Mouse (Mus musculus) C2C12 (cell line): ENCODE data around the gene Spata19. TPM values are rescaled to one million over a fixed set of nuclear protein-coding genes. Genes with fewer than 3 reads are reported as not detected.

ENCODE experiments used
- H3K27me3 ChIP-seq: one replicate; pipeline ENCODE4 v1.6.1; 2011; ENCODE audit not compliant: control insufficient read depth, insufficient read depth, insufficient read length
- H3K36me3 ChIP-seq: one replicate; pipeline ENCODE4 v1.6.1; 2011; ENCODE audit not compliant: control insufficient read depth, insufficient read depth
- H3K4me3 ChIP-seq: one replicate; pipeline ENCODE4 v1.5.1; 2011; ENCODE audit warnings: mild to moderate bottlenecking, control low read depth; ENCODE audit not compliant: poor library complexity, insufficient read depth, severe bottlenecking
- H3K79me2 ChIP-seq: one replicate; pipeline ENCODE4 v1.6.1; 2011; ENCODE audit not compliant: control insufficient read depth, insufficient read depth
- H3K79me3 ChIP-seq: one replicate; pipeline ENCODE4 v1.6.1; 2011; ENCODE audit warnings: low read depth, control low read depth
- H3ac ChIP-seq: one replicate; pipeline ENCODE3; 2011; ENCODE audit warnings: low read depth; ENCODE audit not compliant: control insufficient read depth, insufficient read length
- CEBPB ChIP-seq: IDR thresholded peaks from one replicate; pipeline ENCODE4 v1.6.1; 2011; ENCODE audit warnings: low read depth, mild to moderate bottlenecking, control low read depth, moderate library complexity
- CTCF ChIP-seq: IDR thresholded peaks from one replicate; pipeline ENCODE4 v1.5.1; 2011; ENCODE audit not compliant: control insufficient read depth, insufficient read depth, insufficient read length
- FOSL1 ChIP-seq: IDR thresholded peaks from one replicate; pipeline ENCODE4 v1.8.0; 2011; ENCODE audit warnings: mild to moderate bottlenecking, low read length; ENCODE audit not compliant: poor library complexity, insufficient read depth, severe bottlenecking
- MAX ChIP-seq: IDR thresholded peaks from one replicate; pipeline ENCODE4 v1.6.1; 2011; ENCODE audit warnings: mild to moderate bottlenecking, control low read depth
- MYOD1 ChIP-seq: IDR thresholded peaks from one replicate; pipeline ENCODE4 v1.6.1; 2011; ENCODE audit warnings: low read depth; ENCODE audit not compliant: control insufficient read depth, insufficient read length
- MYOG ChIP-seq: IDR thresholded peaks from one replicate; pipeline ENCODE4 v1.6.1; 2011; ENCODE audit not compliant: control insufficient read depth, insufficient read length; ENCODE audit errors: extremely low read depth
- USF1 ChIP-seq: IDR thresholded peaks from one replicate; pipeline ENCODE4 v1.6.1; 2011; ENCODE audit warnings: low read depth, mild to moderate bottlenecking, control low read depth, moderate library complexity
- polyA plus RNA-seq: library from polyadenylated mRNA; unstranded; fragments of >200 nt; fragmentation: generic; extraction: Trizol; gene quantifications from one replicate; pipeline ENCODE4 v1.2.1, GENCODE M21; 2012; ENCODE audit warnings: missing spikeins

Gene Spata19
- polyA plus RNA-seq, 1 experiment: not detected

DNA sequence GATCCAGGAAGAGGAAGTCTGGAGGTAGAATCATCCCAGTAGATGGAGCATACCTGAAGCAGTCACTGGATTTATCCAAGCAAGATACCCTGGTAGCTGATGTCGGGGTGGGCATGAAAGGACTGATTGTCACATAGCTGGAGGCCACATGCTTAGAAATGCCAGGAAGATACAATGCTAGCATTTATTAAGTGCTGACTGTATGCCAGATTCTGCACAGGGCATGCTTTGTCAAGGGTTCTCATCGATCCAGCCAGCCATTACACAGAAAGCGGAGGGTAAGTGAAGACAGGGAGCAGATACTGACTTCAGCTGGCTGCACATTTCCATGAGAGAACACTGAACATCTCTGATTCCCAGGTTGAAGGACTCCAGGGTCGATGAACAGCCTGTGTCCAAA lies 4.6 kb downstream of the Spata19 start:
- Histone ChIP-seq H3ac (no peak overlapping the region), H3K79me2 (no peaks in the 10 kb centered on the region), H3K36me3 (no peaks in the 10 kb centered on the region), H3K27me3 (no peaks in the 10 kb centered on the region), H3K4me3 (no peak overlapping the region), H3K79me3 (no peaks in the 10 kb centered on the region)
- TF ChIP-seq MAX: no peak
- TF ChIP-seq CTCF: no peak
- TF ChIP-seq CEBPB: no peak
- no peak for TF ChIP-seq MYOG
- no peak for TF ChIP-seq MYOD1
- TF ChIP-seq USF1: no peak
- TF ChIP-seq FOSL1: no peak

DNA sequence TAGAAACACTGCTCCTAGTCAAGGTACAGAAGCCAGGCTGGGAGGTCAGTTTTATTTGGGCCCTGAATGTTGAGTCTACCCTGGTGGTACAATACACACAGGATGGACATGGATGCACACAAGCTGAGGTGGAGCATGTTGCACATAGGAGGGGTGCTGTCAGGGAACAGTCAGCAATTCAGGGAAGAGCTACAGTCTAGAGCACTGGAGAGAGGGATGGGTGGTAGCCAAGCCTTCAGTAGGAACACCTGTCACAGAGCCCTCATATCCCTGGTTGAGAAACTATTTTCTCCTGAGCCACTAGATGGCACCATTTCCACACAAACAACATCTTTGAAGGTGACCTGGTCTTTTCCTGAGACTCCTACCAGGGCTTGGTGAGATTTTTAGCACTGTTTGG lies 13.1 kb downstream of the Spata19 start:
- no peak overlapping the region for H3K4me3 ChIP-seq
- no peak overlapping the region for H3ac ChIP-seq
- no peaks in the 10 kb centered on the region for H3K27me3 ChIP-seq
- TF ChIP-seq FOSL1: no peak
- TF ChIP-seq MYOD1: no peak
- TF ChIP-seq CEBPB: no peak
- TF ChIP-seq MYOG: no peak
- no peak for TF ChIP-seq CTCF
- TF ChIP-seq USF1: no peak
- TF ChIP-seq MAX: no peak
- H3K79me2 ChIP-seq: no peaks in the 10 kb centered on the region
- no peaks in the 10 kb centered on the region for H3K36me3 ChIP-seq
- no peaks in the 10 kb centered on the region for H3K79me3 ChIP-seq

DNA sequence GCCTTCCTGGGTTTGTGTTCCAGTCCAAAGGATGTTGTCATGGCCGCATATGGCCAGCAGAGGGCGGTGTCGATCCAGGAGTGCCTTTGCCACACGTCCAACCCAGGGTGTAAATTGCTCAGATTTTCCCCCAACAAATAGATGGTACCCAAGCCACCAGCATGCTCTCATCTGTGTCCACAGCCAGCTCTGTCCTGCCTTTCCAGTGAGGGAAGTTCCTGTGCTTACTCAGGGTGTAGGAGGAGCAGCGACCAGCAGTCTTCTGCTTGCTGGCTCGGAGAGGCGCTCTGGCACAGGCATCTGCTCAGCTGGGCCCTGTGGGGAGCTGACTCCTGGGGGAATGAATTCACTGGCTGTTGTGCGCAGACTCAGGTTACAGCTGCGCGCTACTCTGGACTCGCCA lies 17.5 kb downstream of the Spata19 start:
- H3K27me3 ChIP-seq: no peaks in the 10 kb centered on the region
- no peak overlapping the region for H3ac ChIP-seq
- TF ChIP-seq MYOG (no peak), CTCF (peak; percentile 43)
- no peaks in the 10 kb centered on the region for H3K36me3 ChIP-seq
- H3K4me3 ChIP-seq: no peak overlapping the region
- H3K79me3 ChIP-seq: no peaks in the 10 kb centered on the region
- H3K79me2 ChIP-seq: no peaks in the 10 kb centered on the region

DNA sequence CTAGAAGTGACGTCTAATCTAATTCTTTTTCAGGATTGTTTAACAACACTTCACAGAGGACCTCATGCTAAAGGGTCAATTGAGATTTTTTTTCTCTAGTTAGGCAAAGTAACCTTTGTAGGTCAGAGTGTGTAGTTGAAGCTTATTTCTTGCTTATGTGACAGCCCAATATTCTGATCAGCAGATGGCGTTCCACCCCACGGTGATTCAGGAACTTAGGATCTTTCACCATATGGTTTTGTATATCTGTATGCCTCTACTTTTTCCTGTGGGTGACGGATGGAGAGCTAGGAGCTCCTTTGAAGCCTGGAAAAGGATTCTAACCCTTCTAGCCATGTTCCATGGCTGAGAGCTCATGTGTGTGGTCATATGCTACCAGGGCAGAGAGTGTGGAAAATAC lies 27.9 kb downstream of the Spata19 start:
- TF ChIP-seq CTCF: no peak
- no peak for TF ChIP-seq MAX
- no peak for TF ChIP-seq MYOD1
- no peak for TF ChIP-seq MYOG
- TF ChIP-seq CEBPB: no peak
- TF ChIP-seq FOSL1: no peak
- no peak for TF ChIP-seq USF1
- no peak overlapping the region for H3K4me3 ChIP-seq
- no peak overlapping the region for H3ac ChIP-seq
- H3K79me3 ChIP-seq: no peaks in the 10 kb centered on the region
- no peaks in the 10 kb centered on the region for H3K27me3 ChIP-seq
- H3K36me3 ChIP-seq: no peaks in the 10 kb centered on the region
- no peaks in the 10 kb centered on the region for H3K79me2 ChIP-seq

DNA sequence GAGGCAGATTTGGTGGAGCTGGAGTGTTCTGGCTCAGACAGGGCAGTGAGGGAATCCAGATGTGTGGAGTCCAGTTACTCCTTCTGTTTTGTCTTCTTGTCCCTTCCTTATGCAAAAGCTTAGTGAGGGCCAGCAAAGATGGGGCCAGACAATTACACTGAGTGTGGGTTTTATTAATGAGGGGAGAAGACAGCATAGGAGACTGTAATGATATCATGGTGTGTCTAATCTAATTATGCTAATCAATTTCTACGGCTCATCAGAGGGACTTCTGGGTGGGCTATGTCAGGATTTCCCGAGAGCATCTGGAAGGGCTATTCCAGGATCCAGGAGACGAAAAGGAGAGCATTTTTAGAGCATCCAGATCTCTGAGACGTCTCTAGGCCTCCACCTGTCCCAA lies 32.0 kb downstream of the Spata19 start:
- no peaks in the 10 kb centered on the region for H3K79me3 ChIP-seq
- H3K36me3 ChIP-seq: no peaks in the 10 kb centered on the region
- H3ac ChIP-seq: no peak overlapping the region

DNA sequence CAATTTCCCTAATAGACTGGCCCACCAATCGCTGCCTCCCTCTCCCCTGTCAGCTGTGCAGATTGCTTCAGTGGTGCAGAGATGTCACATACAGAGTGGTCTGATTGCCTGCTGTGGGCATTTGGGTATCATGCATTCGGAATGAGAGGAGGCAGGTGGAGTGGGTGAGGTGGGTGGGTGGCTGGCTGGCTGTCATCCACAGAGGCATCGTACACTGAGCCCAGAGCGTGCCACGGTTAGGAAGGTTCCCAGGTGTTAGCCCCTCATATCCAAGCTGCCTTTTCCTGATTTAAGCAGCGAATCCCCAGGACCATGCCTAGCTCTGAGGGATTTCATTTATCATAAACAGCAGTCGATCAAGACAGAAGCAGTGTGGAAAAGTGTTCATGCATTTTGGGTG lies 36.7 kb downstream of the Spata19 start:
- no peaks in the 10 kb centered on the region for H3K36me3 ChIP-seq
- no peak for TF ChIP-seq MAX
- no peak for TF ChIP-seq MYOD1
- no peak for TF ChIP-seq FOSL1
- TF ChIP-seq USF1: no peak
- no peak for TF ChIP-seq CTCF
- no peak for TF ChIP-seq MYOG
- H3K79me3 ChIP-seq: no peaks in the 10 kb centered on the region
- no peak overlapping the region for H3K4me3 ChIP-seq
- H3K79me2 ChIP-seq: no peaks in the 10 kb centered on the region
- H3K27me3 ChIP-seq: no peaks in the 10 kb centered on the region
- no peak overlapping the region for H3ac ChIP-seq

More for the DNA sequence above, 32.0 kb downstream of the Spata19 start:
- TF ChIP-seq MYOG: no peak
- no peak for TF ChIP-seq MYOD1
- no peak for TF ChIP-seq FOSL1
- no peak for TF ChIP-seq MAX
- no peak for TF ChIP-seq CTCF
- no peak for TF ChIP-seq USF1
- TF ChIP-seq CEBPB: no peak
- Histone ChIP-seq H3K4me3 (no peak overlapping the region), H3K27me3 (no peaks in the 10 kb centered on the region), H3K79me2 (no peaks in the 10 kb centered on the region)
